Mouse (Mus musculus) splenic B cell, adult 2 months (primary cell): Measurements from ENCODE around the gene Six6.

ENCODE experiments used
- DNase-seq: peaks from one replicate; pipeline ENCODE4 v3.0.0-alpha.2; 2011; ENCODE audit warnings: low read depth, low spot score
- H3K27me3 ChIP-seq: 2 replicates; pipeline ENCODE4 v1.6.1; 2012; ENCODE audit warnings: mild to moderate bottlenecking, low read length, moderate library complexity, mixed read lengths; ENCODE audit not compliant: control insufficient read depth, poor library complexity, insufficient read depth, severe bottlenecking
- H3K36me3 ChIP-seq: 2 replicates; pipeline ENCODE4 v1.6.1; 2012; ENCODE audit warnings: mild to moderate bottlenecking, low read length, moderate library complexity, mixed read lengths; ENCODE audit not compliant: control insufficient read depth, poor library complexity, insufficient read depth, severe bottlenecking

The Six6 gene

DNA sequence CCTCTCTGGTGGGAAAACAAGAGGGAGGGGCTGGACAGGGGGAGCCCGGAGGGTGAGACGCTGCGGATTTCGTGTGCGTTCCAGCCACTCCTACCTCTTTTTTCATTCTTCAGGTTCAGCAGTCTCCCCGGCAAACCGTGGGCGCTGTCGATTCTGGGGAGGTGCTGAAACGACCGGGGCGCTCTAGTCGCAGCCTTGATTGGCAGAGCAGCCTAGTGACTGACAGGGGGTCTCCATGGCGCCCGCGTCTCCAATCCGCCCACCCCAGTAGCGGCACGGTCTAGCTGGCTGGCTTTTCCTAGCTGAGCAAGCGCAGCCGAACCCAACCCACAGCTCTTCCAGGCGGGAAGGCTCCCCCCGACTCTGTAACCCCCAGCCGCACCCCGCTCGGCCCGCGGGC is at the start of gene Six6:
Six6 (plus strand) TSS at position 277 of the 400 bp plus-strand sequence.
- Histone ChIP-seq H3K36me3 (no peaks in the 10 kb centered on the region), H3K27me3 (no peaks in the 10 kb centered on the region; the same call in 1 of the 2 replicates)
- DNase-seq = no peak

DNA sequence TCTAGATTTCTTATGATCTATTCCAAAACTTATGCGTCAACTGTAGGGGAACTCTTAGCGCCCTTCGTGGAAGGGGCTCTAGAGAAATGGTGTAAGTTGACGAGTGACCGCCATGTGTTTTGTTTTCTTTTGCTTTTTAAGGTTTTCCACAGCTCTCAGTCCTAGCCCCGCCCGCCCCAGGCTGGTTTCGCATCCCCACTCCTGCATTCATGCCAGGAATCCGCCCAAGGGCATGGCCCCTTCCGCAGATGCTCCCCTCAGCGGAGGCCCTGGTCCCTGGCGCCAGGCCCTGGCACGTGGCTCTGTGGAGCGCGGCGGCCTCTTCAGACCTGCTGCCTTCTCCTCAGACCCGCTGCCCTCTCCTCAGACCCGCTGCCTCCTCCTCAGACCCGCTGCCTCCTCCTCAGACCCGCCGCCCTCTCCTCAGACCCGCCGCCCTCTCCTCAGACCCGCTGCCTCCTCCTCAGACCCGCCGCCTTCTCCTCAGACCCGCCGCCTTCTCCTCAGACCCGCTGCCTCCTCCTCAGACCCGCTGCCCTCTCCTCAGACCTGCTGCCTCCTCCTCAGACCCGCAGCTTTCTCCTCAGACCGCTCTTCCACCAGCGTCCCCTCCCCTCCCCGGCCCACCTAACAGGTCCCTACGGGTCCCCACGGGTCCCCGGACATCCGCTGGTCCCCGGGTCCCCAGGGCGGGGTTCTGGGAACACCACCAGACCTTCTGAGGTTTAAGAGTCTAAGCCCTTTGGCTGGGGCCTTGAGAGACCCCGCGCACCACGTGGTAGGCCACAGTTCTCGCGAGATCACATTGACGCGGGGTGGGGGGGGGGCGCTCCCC is 22.3 kb upstream of the Six6 start:
- no peak for DNase-seq
- no peaks in the 10 kb centered on the region for H3K36me3 ChIP-seq
- H3K27me3 ChIP-seq = no peaks in the 10 kb centered on the region

DNA sequence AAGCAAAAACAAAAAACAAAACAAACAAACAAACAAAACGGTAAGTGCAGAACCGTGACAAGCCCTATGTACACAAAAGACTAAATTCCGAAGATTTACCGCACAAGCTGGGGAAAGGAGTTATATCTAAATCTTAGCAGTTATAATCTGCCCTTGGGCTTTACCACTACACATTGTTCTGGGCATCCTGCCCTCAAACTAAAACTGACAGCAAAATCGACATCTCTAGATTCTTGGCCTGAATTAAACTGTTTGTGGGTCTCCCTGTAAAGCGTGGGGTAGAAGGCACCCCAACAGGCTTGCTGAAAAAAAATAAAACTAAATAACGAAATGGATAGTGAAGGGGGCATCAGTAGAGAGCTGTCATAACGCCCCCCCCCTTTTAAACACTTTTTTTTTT is 2.9 kb upstream of the Six6 start:
- Histone ChIP-seq H3K27me3 (no peaks in the 10 kb centered on the region; the same call in 1 of the 2 replicates), H3K36me3 (no peaks in the 10 kb centered on the region)
- DNase-seq = no peak

DNA sequence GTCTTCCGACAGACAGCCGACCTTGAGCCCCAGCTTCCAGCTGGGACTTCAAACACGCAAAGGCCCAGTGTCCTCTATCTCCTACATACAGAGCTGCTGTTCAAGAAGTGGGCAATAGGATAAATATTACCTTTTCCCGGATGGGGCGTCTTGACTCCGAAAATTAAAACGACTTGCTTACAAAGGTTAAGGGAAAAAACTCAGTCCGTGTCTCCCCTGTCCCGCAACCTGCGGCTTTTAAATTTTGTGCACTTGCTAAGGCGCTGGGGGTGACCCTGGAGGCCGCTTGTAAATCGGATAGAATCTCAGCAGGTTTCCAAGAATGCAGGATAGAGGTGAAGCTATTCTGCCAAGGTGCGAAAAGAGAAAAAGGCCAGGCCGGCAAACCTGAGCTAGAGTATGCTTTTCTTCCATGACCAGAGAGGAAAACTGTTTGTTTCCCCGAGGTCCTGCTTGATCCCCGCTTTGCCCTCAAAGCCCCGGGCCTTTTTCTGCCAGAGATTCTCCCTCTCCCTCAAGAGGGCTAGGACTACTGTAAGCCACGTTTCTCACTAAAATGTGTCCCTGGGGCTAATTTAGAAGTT is 2.1 kb upstream of the Six6 start:
- no peak for DNase-seq
- Histone ChIP-seq H3K36me3 (no peaks in the 10 kb centered on the region), H3K27me3 (no peaks in the 10 kb centered on the region; the same call in 1 of the 2 replicates)

DNA sequence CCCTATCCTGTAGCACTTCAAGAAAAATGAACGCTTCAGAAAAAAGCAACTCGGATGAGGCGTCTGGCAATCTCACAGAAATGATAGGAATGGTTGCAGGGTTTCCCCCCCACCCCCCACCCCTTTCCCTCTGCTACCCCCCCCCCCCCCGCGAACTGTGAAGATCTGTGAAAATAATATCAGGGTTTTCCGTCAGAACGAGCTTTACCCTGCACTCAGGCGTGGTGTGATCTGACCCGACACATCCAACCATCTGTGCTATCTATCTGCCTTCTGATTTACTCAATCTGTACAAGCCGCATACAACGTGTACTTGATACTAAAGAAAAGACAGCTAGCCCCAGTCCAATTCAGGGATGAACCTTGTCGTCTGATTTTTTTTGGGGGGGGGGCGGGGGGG is 1.5 kb upstream of the Six6 start:
- Histone ChIP-seq H3K27me3 (no peaks in the 10 kb centered on the region; the same call in 1 of the 2 replicates), H3K36me3 (no peaks in the 10 kb centered on the region)
- DNase-seq = no peak

DNA sequence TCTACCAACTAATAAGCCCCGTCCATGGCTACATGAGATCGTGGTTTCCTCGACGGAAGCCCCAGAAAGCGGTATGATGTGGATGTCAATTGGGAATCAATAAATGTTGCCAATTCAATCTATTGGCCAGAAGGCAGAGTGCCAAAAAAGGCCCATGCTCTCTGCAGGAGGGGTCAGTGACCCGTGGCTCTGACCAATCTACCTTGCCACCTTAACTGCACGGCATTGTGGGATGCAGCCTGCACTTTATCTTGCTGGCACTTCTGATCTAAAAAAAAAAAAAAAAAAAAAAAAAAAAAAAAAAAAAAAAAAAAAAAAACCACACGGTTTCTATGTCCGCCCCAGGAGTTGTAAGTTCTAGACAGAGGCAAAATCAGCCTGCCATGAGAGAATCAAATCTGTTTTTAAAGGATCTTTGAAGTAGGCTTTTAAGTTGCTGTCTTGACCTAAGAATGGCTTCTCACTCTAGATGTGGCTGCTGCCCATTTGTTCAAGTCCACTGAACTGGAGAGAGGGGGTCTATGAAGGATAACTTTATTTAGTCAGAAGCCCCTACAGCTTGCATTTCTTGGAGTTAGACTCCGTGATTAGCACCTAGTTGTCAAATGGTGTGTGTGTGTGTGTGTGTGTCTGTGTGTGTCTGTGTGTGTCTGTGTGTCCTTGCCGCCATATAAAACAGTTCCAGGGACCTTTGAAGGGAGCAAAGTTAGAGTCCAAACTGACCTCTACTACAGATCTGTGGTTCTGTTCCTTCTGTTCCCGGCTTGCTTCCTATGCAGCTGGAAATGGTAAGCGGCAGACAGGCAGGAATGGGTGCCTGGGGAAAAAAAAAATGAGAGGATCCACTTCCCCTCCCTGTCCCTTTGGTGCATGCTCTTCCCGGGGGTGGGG is 847 bp upstream of the Six6 start:
- H3K27me3 ChIP-seq = no peaks in the 10 kb centered on the region; the same call in 1 of the 2 replicates
- DNase-seq = no peak
- no peaks in the 10 kb centered on the region for H3K36me3 ChIP-seq

DNA sequence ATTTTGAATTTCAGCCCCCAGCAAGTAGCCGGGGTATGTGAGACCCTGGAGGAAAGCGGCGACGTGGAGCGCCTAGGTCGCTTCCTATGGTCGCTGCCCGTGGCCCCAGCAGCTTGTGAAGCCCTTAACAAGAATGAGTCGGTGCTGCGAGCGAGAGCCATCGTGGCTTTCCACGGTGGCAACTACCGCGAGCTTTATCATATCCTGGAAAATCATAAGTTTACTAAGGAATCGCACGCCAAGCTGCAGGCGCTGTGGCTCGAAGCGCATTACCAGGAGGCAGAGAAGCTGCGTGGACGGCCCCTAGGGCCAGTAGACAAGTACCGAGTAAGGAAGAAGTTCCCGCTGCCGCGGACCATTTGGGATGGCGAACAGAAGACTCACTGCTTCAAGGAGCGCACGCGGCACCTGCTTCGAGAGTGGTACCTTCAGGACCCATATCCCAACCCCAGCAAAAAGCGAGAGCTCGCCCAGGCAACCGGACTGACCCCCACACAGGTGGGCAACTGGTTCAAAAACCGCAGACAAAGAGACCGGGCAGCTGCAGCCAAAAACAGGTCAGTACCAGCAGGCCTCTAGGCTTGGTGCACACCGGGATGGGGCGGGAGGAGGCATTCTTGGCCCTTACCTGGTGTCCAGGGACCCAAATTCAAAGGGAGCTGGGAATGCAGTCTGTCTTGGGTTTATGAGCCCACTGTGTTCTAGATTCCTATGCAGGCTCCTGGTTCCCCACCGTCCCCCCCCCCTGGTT is 554 bp downstream of the Six6 start, which contains the start of gene 4930447C04Rik:
4930447C04Rik (minus strand) TSS at position 704 of the 751 bp plus-strand sequence.
- Histone ChIP-seq H3K27me3 (no peaks in the 10 kb centered on the region; the same call in 1 of the 2 replicates), H3K36me3 (no peaks in the 10 kb centered on the region)
- DNase-seq = no peak

DNA sequence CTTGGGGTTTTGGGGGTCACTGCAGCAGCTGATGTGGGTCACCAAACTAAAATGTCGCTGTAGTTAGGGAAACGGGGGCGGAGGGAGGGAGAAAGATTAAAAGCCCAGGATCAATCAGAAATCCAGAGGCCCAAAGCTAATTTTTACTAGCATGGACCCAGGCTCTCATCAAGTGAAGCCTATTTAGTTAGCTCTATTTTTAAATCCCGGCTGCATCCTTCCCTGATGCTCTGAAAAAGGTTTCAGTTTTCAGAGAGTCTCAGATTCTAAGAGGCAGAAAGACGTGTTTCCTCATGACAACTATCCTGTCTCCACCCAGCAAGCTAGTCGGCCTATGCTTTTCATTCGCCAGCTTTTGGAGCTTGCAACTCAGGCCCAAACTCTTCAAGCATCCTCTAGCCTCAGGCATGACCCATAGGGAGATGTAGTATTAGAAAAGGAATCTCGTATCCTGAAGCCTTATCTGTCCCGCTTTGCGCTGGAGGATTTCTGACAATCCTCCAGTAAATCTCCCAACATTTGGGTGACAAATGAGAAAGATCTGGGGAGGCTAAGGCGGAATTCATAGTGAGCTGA is 1.2 kb downstream of the Six6 start:
- H3K27me3 ChIP-seq = no peaks in the 10 kb centered on the region; the same call in 1 of the 2 replicates
- DNase-seq = no peak
- H3K36me3 ChIP-seq = no peaks in the 10 kb centered on the region

DNA sequence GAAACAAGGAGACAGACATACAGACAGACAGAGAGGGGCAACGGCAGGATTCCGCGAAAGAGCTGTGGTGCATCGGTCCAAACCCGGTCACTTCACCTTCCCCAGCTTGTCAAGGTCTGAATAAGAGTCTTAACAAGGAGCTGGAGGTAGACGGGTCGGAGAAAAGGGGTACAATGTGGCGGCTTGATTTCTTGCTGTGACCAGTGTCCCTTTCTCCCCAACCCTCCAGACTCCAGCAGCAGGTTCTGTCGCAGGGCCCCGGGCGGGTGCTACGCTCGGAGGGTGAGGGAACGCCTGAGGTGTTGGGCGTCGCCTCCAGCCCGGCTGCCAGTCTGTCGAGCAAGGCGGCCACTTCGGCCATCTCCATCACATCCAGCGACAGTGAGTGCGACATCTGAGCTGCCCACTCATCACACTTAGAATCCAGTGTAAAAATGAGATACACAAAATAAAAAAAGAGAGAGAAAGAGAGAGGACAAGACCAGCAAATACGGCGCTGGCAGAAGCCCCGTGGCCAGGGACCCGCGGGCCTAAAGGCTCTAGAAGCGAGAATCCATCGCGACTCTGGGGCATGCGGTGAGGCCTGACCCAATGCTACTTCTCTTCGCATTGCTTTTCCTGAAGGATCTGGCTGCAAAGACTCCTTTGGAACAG is 1.8 kb downstream of the Six6 start:
- DNase-seq = no peak
- Histone ChIP-seq H3K36me3 (no peaks in the 10 kb centered on the region), H3K27me3 (no peaks in the 10 kb centered on the region; the same call in 1 of the 2 replicates)

DNA sequence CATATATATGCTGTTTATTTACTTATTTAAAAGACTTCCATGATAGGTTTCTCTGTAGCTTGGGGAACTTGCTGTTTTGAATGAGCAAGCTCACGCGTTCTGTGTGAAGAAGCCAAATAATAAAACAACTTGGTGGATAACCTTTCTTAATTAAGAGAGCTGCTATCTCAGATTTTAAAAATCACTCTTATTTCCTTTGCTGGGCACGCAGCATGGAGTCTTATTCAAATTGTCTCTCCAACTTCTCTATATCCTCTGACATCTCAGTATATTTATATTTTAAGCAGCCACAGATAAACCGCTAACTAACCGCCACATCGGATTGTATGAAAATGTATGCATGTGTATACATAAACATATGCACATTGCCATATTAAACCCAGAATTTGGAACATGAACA is 2.5 kb downstream of the Six6 start:
- H3K36me3 ChIP-seq = no peaks in the 10 kb centered on the region
- H3K27me3 ChIP-seq = no peaks in the 10 kb centered on the region; the same call in 1 of the 2 replicates
- DNase-seq = no peak

DNA sequence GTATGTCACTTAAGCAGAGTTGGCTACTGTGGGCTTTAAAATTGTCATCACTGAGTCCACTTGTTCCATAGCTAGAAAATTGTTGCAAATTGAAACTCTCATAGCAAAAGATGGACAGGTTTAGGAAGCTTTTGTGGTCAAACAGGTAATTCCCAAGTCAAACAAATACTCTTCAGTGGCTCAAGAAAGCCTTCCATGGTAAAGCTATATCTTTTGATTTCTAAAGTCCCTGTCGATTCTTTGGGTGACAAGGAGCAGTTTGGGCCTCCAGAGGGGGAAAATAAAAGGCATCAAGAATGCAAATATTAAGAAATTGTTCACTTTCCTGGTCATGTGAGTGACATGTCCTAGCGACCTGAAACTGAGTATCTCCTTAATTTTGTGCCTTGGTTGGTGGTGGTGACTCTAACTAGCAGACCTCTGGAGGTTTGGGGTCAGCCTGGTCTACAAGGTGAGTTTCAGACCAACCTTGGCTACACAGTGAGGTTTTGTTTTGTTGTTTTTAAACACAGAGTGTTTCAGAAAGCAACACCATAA is 4.0 kb downstream of the Six6 start:
- DNase-seq = no peak
- Histone ChIP-seq H3K36me3 (no peaks in the 10 kb centered on the region), H3K27me3 (no peaks in the 10 kb centered on the region; the same call in 1 of the 2 replicates)

DNA sequence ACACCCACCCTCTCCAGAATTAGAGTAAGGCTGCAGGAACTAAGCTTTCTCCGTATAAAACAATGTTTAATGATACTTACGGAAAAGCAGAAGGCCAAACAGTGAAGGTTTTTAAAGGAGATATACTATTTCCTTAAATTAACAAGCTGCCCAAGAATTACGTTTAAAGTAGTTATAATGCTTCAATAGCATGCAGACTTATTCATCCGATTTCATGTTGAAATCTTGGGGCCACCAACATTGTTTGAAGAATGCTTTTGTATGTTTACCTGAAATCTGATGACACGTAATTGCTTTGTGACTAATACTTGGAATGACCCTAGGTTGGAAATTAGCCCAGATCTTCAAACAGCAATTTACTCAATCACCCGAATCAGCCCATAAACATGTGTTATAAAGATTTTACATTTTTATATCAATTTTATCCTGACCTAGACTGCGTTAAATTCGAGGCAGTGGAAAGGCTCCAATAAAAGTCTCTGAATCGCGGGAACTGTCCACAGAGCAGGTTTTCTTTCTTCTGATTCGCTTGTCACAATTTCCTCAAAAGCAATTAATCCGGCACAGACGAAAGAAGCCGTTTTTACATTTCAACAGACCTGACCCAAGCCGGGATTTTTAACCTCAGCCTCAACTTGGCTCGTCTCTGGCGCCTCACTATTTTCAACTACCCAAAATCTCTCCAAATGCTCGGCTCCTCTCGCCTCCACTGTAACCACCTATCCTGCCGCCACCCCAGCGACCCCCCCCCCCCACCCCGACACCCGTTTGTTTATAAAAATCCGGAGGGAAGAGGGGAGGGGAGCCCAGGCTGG is 4.9 kb downstream of the Six6 start:
- DNase-seq = no peak

More for the DNA sequence above, 4.9 kb downstream of the Six6 start:
- Histone ChIP-seq H3K36me3 (no peaks in the 10 kb centered on the region), H3K27me3 (no peaks in the 10 kb centered on the region; the same call in 1 of the 2 replicates)
